Mouse (Mus musculus) ES-Bruce4 (cell line): ENCODE results near the gene Ppm1a.

Experiments used
- CTCF ChIP-seq: IDR thresholded peaks from one replicate; pipeline ENCODE4 v1.8.1; 2011; ENCODE audit warnings: low read depth, low read length
- EP300 ChIP-seq: IDR thresholded peaks from 2 replicates; pipeline ENCODE4 v1.6.1; 2011; ENCODE audit warnings: low read depth, low read length; ENCODE audit not compliant: insufficient read depth
- POLR2A ChIP-seq: IDR thresholded peaks from one replicate; pipeline ENCODE4 v1.8.1; 2011; ENCODE audit warnings: low read length; ENCODE audit not compliant: insufficient read depth

GRCm38 (mm10) chr12:72845946-72846345 is 88.7 kb downstream of the Ppm1a start:
- TF ChIP-seq POLR2A (no peak), EP300 (peak; percentile 60; the same call in 1 of the 2 replicates), CTCF (no peak)
